Comparison of ENCODE assay signal across 8 mouse cellular contexts in genomic region chr7:28959505-28960045, GRCm38 (mm10). TPM values are rescaled to one million over a fixed set of nuclear protein-coding genes. Genes with fewer than 3 reads are reported as not detected.
DNase-seq lines count a peak whose midpoint lies in the region; ATAC-seq and TF ChIP-seq lines count a peak whose summit lies in the region.

No protein-coding gene starts in this region.

- ATAC-seq in hindbrain, embryonic 13.5 days (ENCODE audit: low FRiP score): no peak
- ATAC-seq in inflammation-experienced regulatory T-cells, adult 6 months: no peak

- H3K4me3 ChIP-seq in C2C12 (ENCODE audit: insufficient read depth, poor library complexity, severe bottlenecking): peak overlapping the region; percentile 83
- peak overlapping the region; percentile 35 for H3K4me3 ChIP-seq in ES-Bruce4 (ENCODE audit: low read depth, low read length)
- H3K4me3 ChIP-seq in hindbrain, embryonic 13.5 days: peak overlapping the region; percentile 99

- peaks cover 71% of the 10 kb centered on the region for H3K79me3 ChIP-seq in C2C12 (ENCODE audit: low read depth)

- H3K9me3 ChIP-seq in ES-Bruce4 (replicated peaks; ENCODE audit: control insufficient read depth, insufficient read depth, low read length, poor library complexity, severe bottlenecking): no peaks in the 10 kb centered on the region
- H3K9me3 ChIP-seq in hindbrain, embryonic 13.5 days: no peaks in the 10 kb centered on the region

- peaks cover 9% of the 10 kb centered on the region for H3K4me1 ChIP-seq in ES-Bruce4 (ENCODE audit: control insufficient read depth, insufficient read depth, low read length)
- peaks cover 55% of the 10 kb centered on the region for H3K4me1 ChIP-seq in hindbrain, embryonic 13.5 days (replicated peaks)

- peaks cover 20% of the 10 kb centered on the region for H3K36me3 ChIP-seq in C2C12 (ENCODE audit: control insufficient read depth, insufficient read depth)
- peaks cover 11% of the 10 kb centered on the region for H3K36me3 ChIP-seq in ES-Bruce4 (ENCODE audit: control insufficient read depth, insufficient read depth, low read length, poor library complexity, severe bottlenecking)
- no peaks in the 10 kb centered on the region for H3K36me3 ChIP-seq in hindbrain, embryonic 13.5 days

- TF ChIP-seq EP300 in ES-Bruce4 (IDR thresholded peaks at IDR 0.05; ENCODE audit: insufficient read depth, low read depth, low read length): no peak

- 49% methylated on average over 6 of the region's 6 CpGs for WGBS in hindbrain, embryonic 13.5 days

- TF ChIP-seq CTCF in C2C12 (IDR thresholded peaks at IDR 0.05; ENCODE audit: control insufficient read depth, insufficient read depth, insufficient read length) (no peak), ES-Bruce4 (IDR thresholded peaks at IDR 0.05; ENCODE audit: low read depth, low read length) (no peak)

- peak overlapping the region; percentile 38; the same call in 1 of the 2 replicates for H3K27ac ChIP-seq in ES-Bruce4 (ENCODE audit: insufficient read depth, low read length)
- H3K27ac ChIP-seq in hindbrain, embryonic 13.5 days: no peak overlapping the region; the same call in 1 of the 2 replicates

- peak overlapping the region; percentile 61 for H3ac ChIP-seq in C2C12 (ENCODE audit: control insufficient read depth, insufficient read length, low read depth)

- H3K27me3 ChIP-seq in C2C12 (ENCODE audit: control insufficient read depth, insufficient read depth, insufficient read length) (no peaks in the 10 kb centered on the region), ES-Bruce4 (ENCODE audit: control insufficient read depth, insufficient read depth, low read length, poor library complexity, severe bottlenecking) (no peaks in the 10 kb centered on the region)
- H3K27me3 ChIP-seq in hindbrain, embryonic 13.5 days: no peaks in the 10 kb centered on the region

- H3K4me2 ChIP-seq in hindbrain, embryonic 13.5 days: peak overlapping the region; percentile 93

- no peak for TF ChIP-seq POLR2A in ES-Bruce4 (IDR thresholded peaks at IDR 0.05; ENCODE audit: insufficient read depth, low read length)

- H3K9ac ChIP-seq in ES-Bruce4 (ENCODE audit: low read depth, poor library complexity, severe bottlenecking): peak overlapping the region; percentile 96
- peak overlapping the region; percentile 98 for H3K9ac ChIP-seq in hindbrain, embryonic 13.5 days

- peaks cover 75% of the 10 kb centered on the region for H3K79me2 ChIP-seq in C2C12 (ENCODE audit: control insufficient read depth, insufficient read depth)

- peak; percentile 42 for DNase-seq in lung, postnatal 10 days
- DNase-seq in thymus, postnatal 4 days: no peak
- DNase-seq in cerebellum, postnatal 4 days (ENCODE audit: low spot score in 2 of 2): no peak
- no peak for DNase-seq in cerebellum, adult 9-11 months

TF ChIP-seq in C2C12, 6 proteins besides CTCF, POLR2A, EP300 and RAD21:
- TF ChIP-seq USF1 (IDR thresholded peaks at IDR 0.05; ENCODE audit: low read depth) (no peak), MYOD1 (IDR thresholded peaks at IDR 0.05; ENCODE audit: control insufficient read depth, insufficient read length, low read depth) (no peak), MYOG (IDR thresholded peaks at IDR 0.05; ENCODE audit: control insufficient read depth, extremely low read depth, insufficient read length) (no peak), FOSL1 (IDR thresholded peaks at IDR 0.05; ENCODE audit: insufficient read depth, low read length, poor library complexity, severe bottlenecking) (no peak), MAX (IDR thresholded peaks at IDR 0.05) (no peak), CEBPB (IDR thresholded peaks at IDR 0.05; ENCODE audit: low read depth) (no peak)

RNA-seq across cellular contexts. Expression of gene Actn4, which starts 2.6 kb away (rescaled TPM):
- polyA plus RNA-seq in C2C12 (2012; fragmentation: generic; extraction: Trizol) (465 TPM), ES-Bruce4 (2011; ENCODE audit: insufficient read depth, insufficient read length, low read depth, missing spikeins) (318 and 324 TPM in 2 replicates)
- polyA plus RNA-seq in hindbrain, embryonic 13.5 days (2015; fragmentation: Nextera tagmentation; extraction: Ambion mirVana): 136 and 138 TPM in 2 replicates
- 100 to 1,000 TPM in 1 of 3 experiments, 10 to 100 TPM in 2; 74.2 to 145 (median 93.4) TPM for polyA plus RNA-seq in inflammation-experienced regulatory T-cells, adult 6 months (2017; shearing (Covaris generic))

RNA-seq across cellular contexts. Expression of gene Eif3k, which starts 22.1 kb away (rescaled TPM):
- polyA plus RNA-seq in C2C12 (2012; fragmentation: generic; extraction: Trizol): 429 TPM
- 409 and 413 TPM in 2 replicates for polyA plus RNA-seq in ES-Bruce4 (2011; ENCODE audit: insufficient read depth, insufficient read length, low read depth, missing spikeins)
- polyA plus RNA-seq in hindbrain, embryonic 13.5 days (2015; fragmentation: Nextera tagmentation; extraction: Ambion mirVana): 315 and 332 TPM in 2 replicates
- 100 to 1,000 TPM; 441 to 670 (median 588) TPM for polyA plus RNA-seq in inflammation-experienced regulatory T-cells, adult 6 months (2017; shearing (Covaris generic))

RNA-seq across cellular contexts. Expression of gene Map4k1, which starts 22.3 kb away (rescaled TPM):
- polyA plus RNA-seq in C2C12 (2012; fragmentation: generic; extraction: Trizol) (3.6 TPM), ES-Bruce4 (2011; ENCODE audit: insufficient read depth, insufficient read length, low read depth, missing spikeins) (33.2 and 36.3 TPM in 2 replicates)
- polyA plus RNA-seq in hindbrain, embryonic 13.5 days (2015; fragmentation: Nextera tagmentation; extraction: Ambion mirVana): 4.1 and 6.4 TPM in 2 replicates
- polyA plus RNA-seq in inflammation-experienced regulatory T-cells, adult 6 months (2017; shearing (Covaris generic)): 100 to 1,000 TPM in 2 of 3 experiments, 10 to 100 TPM in 1; 98.7 to 130 (median 111) TPM

Comparison
In these comparisons a context has a peak if more than half of its experiments do, and no peak if none do; other contexts are left out.
1. H3K4me3 ChIP-seq: peak in every context shown above with its lines; median percentile 99 in hindbrain, embryonic 13.5 days; 83 in C2C12; 35 in ES-Bruce4.